Mouse (Mus musculus) small intestine, adult 2 months (tissue): ENCODE results near the gene Trim6. TPM values are rescaled to one million over a fixed set of nuclear protein-coding genes. Genes with fewer than 3 reads are reported as not detected.
A peak's percentile ranks its signal among the peaks of the same experiment; 100 is the strongest.

ENCODE experiments used
- H3K27ac ChIP-seq: fragments of 200-500 bp; 2 replicates; pipeline ENCODE4 v1.5.1; 2012; ENCODE audit warnings: low read depth, low read length, control low read depth, inconsistent platforms; ENCODE audit not compliant: insufficient read depth
- H3K27me3 ChIP-seq: fragments of 200-500 bp; 2 replicates; pipeline ENCODE4 v1.6.1; 2012; ENCODE audit warnings: mild to moderate bottlenecking, moderate library complexity, low read length, inconsistent platforms; ENCODE audit not compliant: control insufficient read depth, insufficient read depth
- H3K36me3 ChIP-seq: fragments of 200-500 bp; 2 replicates; pipeline ENCODE4 v1.6.1; 2012; ENCODE audit warnings: mild to moderate bottlenecking, low read length, control low read depth, inconsistent platforms; ENCODE audit not compliant: control insufficient read depth, insufficient read depth
- H3K4me1 ChIP-seq: fragments of 200-500 bp; 2 replicates; pipeline ENCODE4 v1.6.1; 2012; ENCODE audit warnings: low read length, inconsistent platforms, mixed read lengths; ENCODE audit not compliant: control insufficient read depth, insufficient read depth, insufficient read length
- H3K4me3 ChIP-seq: fragments of 200-500 bp; 2 replicates; pipeline ENCODE4 v1.5.1; 2012; ENCODE audit warnings: low read depth, mild to moderate bottlenecking, control low read depth, inconsistent platforms, low read length, moderate library complexity
- CTCF ChIP-seq: fragments of 200-500 bp; IDR thresholded peaks from 2 replicates; pipeline ENCODE4 v1.5.1; 2012; ENCODE audit warnings: low read depth, mild to moderate bottlenecking, control low read depth, inconsistent platforms, low read length, moderate library complexity, mixed read lengths; ENCODE audit not compliant: insufficient replicate concordance, insufficient read length; ENCODE audit errors: extremely low read depth
- POLR2A ChIP-seq: fragments of 200-500 bp; IDR thresholded peaks from 2 replicates; pipeline ENCODE4 v1.6.1; 2012; ENCODE audit warnings: low read depth, mild to moderate bottlenecking, control low read depth, inconsistent platforms, low read length, moderate library complexity
- WGBS: fragments of 180-500 bp; shearing (Covaris S2); methylation state at CpG from one replicate; pipeline ENCODE4 v1.1.7; 2018; 5-methylcytosine and 5-hydroxymethylcytosine counted together
- polyA plus RNA-seq: library from polyadenylated mRNA; depleted of rRNA; stranded (reverse); fragments of >200 nt; gene quantifications from 2 replicates; pipeline ENCODE4 v1.2.3, GENCODE M21; 2012; rRNA removed

Trim6 gene
- polyA plus RNA-seq = 0.44 and 0.61 TPM in 2 replicates

DNA sequence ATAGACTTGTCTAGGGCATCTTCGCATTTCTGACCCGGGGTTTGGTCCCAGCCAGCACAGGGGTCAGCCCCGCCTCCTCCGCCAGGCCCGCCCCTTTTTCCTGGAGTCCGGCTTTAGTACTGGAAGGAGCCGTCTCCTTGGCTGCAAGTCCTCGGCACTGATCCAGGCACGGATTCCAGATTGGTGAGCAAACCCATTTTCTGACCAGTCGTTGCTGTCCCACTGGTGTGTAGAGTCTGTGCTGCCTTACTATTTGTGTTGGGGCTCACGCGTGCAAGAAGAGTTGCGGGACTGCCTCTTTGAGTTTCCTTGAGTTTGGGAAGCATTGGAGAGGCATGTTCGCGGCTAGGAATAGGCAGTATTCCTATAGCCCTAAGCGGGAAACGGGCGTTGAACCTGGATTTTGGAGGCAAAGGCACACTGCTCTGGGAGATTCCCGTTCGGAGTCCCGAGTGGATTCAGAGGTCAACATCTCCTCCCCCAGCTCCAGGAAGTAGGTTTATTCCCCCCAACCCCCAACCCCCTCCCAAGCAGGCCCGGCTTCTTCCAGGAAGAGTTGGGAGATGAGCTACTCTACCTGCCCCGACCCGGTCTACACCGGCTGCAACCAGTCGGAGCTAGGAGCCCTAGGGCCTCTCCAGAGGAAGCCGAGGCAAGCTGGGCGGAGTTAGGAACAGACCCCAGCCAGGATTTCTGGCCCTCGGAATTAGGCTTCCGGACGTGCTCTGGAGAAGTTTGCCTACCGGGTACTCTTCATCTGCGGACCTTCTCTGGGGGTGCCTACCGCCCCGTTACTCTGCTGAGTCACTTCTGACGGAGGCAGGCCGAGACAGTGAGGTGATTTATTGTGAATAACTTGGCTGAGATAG, at the start of gene Trim6:
Gene Trim6 (plus strand): TSS at position 93 of the 869 bp plus-strand sequence.
- Histone ChIP-seq H3K36me3 (no peaks in the 10 kb centered on the region), H3K4me1 (peaks cover 4% of the 10 kb centered on the region; the same call in 1 of the 2 replicates), H3K27me3 (no peaks in the 10 kb centered on the region), H3K27ac (no peak within 1 kb of the TSS; the same call in 1 of the 2 replicates), H3K4me3 (peak within 1 kb of the TSS; percentile 65)
- no peak for TF ChIP-seq CTCF
- no peak for TF ChIP-seq POLR2A
- 9% methylated on average over 37 of the region's 37 CpGs for WGBS

DNA sequence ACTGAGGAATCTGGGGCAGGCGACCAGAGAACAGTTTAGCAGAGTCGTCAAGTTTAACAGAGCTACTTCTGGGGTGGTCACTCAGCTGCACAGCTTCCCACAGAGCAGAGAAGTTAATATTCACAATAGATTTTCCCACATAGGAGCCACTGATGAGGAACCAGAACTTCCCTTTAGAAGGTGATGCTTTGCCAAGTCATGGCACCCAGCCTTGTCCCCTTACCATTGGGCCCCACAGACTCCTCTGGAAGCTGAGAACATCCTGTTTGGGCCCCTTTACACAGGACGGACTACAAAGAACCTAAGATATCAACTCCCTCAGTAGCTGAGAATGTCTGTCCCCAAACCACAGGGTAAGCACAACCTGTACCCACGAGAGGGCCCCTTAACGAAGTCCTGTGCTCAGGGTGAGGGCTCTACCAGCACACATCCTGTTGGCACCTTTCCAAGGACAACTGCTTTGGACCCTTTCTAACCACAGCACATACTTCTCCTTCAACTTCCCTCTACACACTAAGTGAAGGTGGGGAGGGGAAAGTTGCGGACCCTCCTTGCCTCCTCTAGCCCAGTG, 48.9 kb upstream of the Trim6 start:
- 58% methylated on average over 6 of the region's 6 CpGs for WGBS
- Histone ChIP-seq H3K4me3 (no peak overlapping the region), H3K27me3 (no peaks in the 10 kb centered on the region), H3K4me1 (no peaks in the 10 kb centered on the region), H3K27ac (no peak overlapping the region), H3K36me3 (no peaks in the 10 kb centered on the region)
- TF ChIP-seq POLR2A = no peak
- no peak for TF ChIP-seq CTCF

DNA sequence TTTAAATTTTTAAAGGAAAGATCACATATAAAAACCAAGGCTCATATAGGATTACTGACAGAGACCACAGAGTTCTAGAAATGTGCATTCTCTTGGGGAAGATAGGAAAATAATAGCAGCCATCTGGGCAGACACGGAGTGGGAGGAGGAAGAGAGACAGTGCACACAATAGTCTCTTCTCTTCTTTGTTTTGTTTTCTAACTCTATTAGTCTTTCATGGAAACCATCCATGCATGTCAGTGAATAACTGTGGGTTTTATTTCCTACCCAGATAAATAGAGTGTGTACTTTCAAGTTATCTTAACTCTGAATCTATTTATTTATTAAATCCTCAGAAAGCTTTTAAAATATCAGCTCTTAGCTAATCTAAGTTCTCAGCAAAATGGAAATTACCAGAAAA, 43.5 kb upstream of the Trim6 start:
- no peak for TF ChIP-seq POLR2A
- TF ChIP-seq CTCF = no peak
- Histone ChIP-seq H3K4me1 (no peaks in the 10 kb centered on the region), H3K36me3 (no peaks in the 10 kb centered on the region), H3K4me3 (no peak overlapping the region), H3K27me3 (no peaks in the 10 kb centered on the region), H3K27ac (no peak overlapping the region)
- WGBS = 76% methylated on average over 1 of the region's 1 CpGs

DNA sequence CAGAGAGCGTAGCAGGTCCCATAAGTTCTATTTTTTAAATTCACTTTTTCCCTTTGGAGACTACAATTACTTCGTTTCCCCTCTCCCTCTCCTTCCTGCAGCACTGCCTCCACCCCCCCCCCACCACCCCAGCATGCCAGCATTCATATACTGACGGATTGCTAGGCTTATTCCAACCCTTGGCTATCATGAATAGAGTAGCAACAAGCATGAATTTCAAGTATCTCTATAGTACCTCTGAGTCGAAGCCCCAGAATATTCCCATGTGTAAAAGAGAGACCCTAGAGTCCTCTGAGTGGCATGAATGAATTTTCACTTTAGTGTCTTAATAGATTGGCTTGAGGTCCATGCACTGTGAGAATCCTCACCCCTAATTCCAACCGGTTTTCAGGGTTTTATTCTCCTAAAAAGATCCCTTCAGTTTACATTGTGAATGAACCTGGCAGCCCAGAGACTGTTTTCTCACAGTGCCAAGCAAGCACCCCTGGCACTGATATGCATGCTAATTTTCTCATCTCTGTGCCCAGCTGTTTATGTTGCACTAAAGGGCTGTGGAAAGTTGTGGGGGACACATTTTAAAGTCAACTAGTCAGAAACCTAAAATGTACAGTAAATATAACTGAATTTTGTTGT, 40.1 kb upstream of the Trim6 start:
- Histone ChIP-seq H3K36me3 (no peaks in the 10 kb centered on the region), H3K4me3 (no peak overlapping the region), H3K27ac (no peak overlapping the region), H3K4me1 (no peaks in the 10 kb centered on the region), H3K27me3 (no peaks in the 10 kb centered on the region)
- TF ChIP-seq CTCF = no peak
- TF ChIP-seq POLR2A = no peak
- WGBS = 63% methylated on average over 5 of the region's 5 CpGs

DNA sequence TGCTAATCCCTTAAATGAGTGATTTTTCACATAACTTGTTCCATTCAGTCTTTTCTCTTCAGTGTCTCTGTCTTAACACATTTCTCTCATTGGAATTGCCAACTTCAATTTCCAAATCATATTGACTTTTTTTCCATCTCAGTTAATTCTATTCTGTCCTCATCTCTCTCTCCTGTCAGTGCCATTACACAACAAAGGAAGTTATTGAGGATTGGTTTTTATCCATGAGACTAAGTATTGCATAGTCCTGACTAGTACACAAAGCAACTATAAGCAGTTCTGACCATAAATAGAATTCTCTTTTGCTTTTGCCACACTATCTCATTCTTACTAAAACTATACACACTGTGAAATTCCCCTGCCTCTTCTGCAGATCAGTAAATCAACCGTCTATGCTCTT, 39.5 kb upstream of the Trim6 start:
- Histone ChIP-seq H3K27ac (no peak overlapping the region), H3K4me3 (no peak overlapping the region), H3K4me1 (no peaks in the 10 kb centered on the region), H3K27me3 (no peaks in the 10 kb centered on the region), H3K36me3 (no peaks in the 10 kb centered on the region)
- TF ChIP-seq CTCF = no peak
- no peak for TF ChIP-seq POLR2A
- WGBS = 85% methylated on average over 1 of the region's 1 CpGs

DNA sequence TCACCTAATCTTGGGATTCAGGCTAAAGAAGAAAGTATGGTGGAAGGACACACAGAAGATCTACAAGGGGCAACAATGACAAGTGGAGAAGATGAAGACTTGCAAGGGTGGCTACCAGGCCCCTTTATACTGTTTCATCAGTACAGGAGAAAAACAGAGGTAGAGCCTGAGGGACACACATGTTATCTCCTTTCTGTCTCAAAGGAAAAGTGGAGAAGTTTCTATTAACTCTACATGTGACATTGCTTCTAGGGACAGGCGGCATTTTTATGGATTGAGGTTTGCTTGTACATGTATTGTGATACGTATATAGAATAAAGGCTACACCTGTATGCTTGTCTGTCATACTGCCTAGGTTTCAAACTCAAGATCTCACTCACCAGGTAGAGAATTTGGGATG, 35.3 kb upstream of the Trim6 start, which contains the start of gene Olfr648:
Gene Olfr648 (minus strand): TSS at position 101 of the 400 bp plus-strand sequence.
- H3K4me3 ChIP-seq = no peak within 1 kb of the TSS
- no peaks in the 10 kb centered on the region for H3K36me3 ChIP-seq
- H3K27ac ChIP-seq = no peak within 1 kb of the TSS
- H3K4me1 ChIP-seq = no peaks in the 10 kb centered on the region
- 88% methylated on average over 2 of the region's 2 CpGs for WGBS
- no peaks in the 10 kb centered on the region for H3K27me3 ChIP-seq
- TF ChIP-seq CTCF = no peak
- TF ChIP-seq POLR2A = no peak

DNA sequence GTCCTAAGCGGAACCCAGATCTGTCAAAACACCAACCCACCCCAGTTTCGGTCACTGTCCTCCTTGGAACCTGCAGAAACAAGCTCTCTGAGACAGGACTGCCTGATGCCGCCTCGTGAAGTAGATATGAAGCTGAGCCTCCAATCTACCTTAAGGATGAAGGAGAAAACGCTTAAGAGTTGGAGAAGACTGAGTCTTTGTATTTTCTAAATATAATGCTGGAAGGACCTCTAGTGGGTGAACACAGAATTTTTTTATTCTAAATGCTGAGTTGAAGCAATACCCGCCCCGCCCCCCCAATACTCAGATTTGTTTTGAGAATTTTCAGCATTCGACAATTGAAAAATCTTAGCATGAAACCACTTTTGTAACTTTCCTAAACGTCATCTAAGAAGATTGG, 27.3 kb upstream of the Trim6 start:
- Histone ChIP-seq H3K4me1 (no peaks in the 10 kb centered on the region), H3K36me3 (no peaks in the 10 kb centered on the region), H3K27ac (no peak overlapping the region), H3K4me3 (no peak overlapping the region), H3K27me3 (no peaks in the 10 kb centered on the region)
- no peak for TF ChIP-seq CTCF
- TF ChIP-seq POLR2A = no peak
- 51% methylated on average over 9 of the region's 9 CpGs for WGBS
